Mouse (Mus musculus) natural killer cell, adult 2 months (primary cell): ENCODE data around the gene Itpr3.
A peak's percentile ranks its signal among the peaks of the same experiment; 100 is the strongest.

Experiments
- DNase-seq, 2 experiments: peaks; one replicate each; pipeline ENCODE4 v3.0.0; 2022; ENCODE audit warnings: low spot score in 2 of 2

The Itpr3 gene

GRCm38 (mm10) chr17:27038335-27039050 is 18.6 kb upstream of the Itpr3 start:
- no peak for DNase-seq

- DNase-seq: no peak
These were observed 17.5 kb upstream of the Itpr3 start for GRCm38 (mm10) chr17:27039432-27040102.

GRCm38 (mm10) chr17:27040304-27041045 is 16.6 kb upstream of the Itpr3 start:
- DNase-seq: no peak

- no peak for DNase-seq
These were observed 15.9 kb upstream of the Itpr3 start for GRCm38 (mm10) chr17:27041046-27041786.

GRCm38 (mm10) chr17:27041787-27042055 is 15.4 kb upstream of the Itpr3 start:
- no peak for DNase-seq

GRCm38 (mm10) chr17:27042840-27043239 is 14.3 kb upstream of the Itpr3 start:
- DNase-seq: no peak

- DNase-seq: no peak
These were observed 11.9 kb upstream of the Itpr3 start for GRCm38 (mm10) chr17:27045164-27045563.

- peak in 1 of 2 experiments; percentile 32 for DNase-seq
These were observed 9.2 kb upstream of the Itpr3 start for GRCm38 (mm10) chr17:27047762-27048444.

GRCm38 (mm10) chr17:27048445-27049239 is 8.5 kb upstream of the Itpr3 start:
- no peak for DNase-seq

- DNase-seq: no peak
These were observed 6.3 kb upstream of the Itpr3 start for GRCm38 (mm10) chr17:27050853-27051252.

GRCm38 (mm10) chr17:27051514-27051913 is 5.6 kb upstream of the Itpr3 start:
- DNase-seq: no peak

- peak; percentile 66 to 71 for DNase-seq
These were observed 934 bp upstream of the Itpr3 start for GRCm38 (mm10) chr17:27056170-27056569.

- DNase-seq: peak; percentile 25 to 50
These were observed 482 bp downstream of the Itpr3 start for GRCm38 (mm10) chr17:27057517-27058055.

- no peak for DNase-seq
These were observed 3.6 kb downstream of the Itpr3 start for GRCm38 (mm10) chr17:27060698-27061097.

GRCm38 (mm10) chr17:27061727-27062126 is 4.6 kb downstream of the Itpr3 start:
- no peak for DNase-seq

GRCm38 (mm10) chr17:27062684-27063083 is 5.6 kb downstream of the Itpr3 start:
- no peak for DNase-seq

- no peak for DNase-seq
These were observed 6.6 kb downstream of the Itpr3 start for GRCm38 (mm10) chr17:27063717-27064116.

GRCm38 (mm10) chr17:27064195-27064594 is 7.1 kb downstream of the Itpr3 start:
- no peak for DNase-seq

GRCm38 (mm10) chr17:27066065-27066464 is 9.0 kb downstream of the Itpr3 start:
- DNase-seq: no peak

- DNase-seq: no peak
These were observed 12.0 kb downstream of the Itpr3 start for GRCm38 (mm10) chr17:27069071-27069470.
